Mouse (Mus musculus) kidney, adult 2 months (tissue): ENCODE data around the gene Arpc2. TPM values are rescaled to one million over a fixed set of nuclear protein-coding genes. Genes with fewer than 3 reads are reported as not detected.

Experiments
- DNase-seq: peaks from one replicate; pipeline ENCODE4 v3.0.0; 2021
- H3K27ac ChIP-seq: fragments of 200-500 bp; 2 replicates; pipeline ENCODE4 v1.5.1; 2012; ENCODE audit warnings: low read depth, low read length, control low read depth, inconsistent platforms; ENCODE audit not compliant: insufficient read depth
- H3K27me3 ChIP-seq: fragments of 200-500 bp; replicated peaks from 2 replicates; pipeline ENCODE4 v1.6.1; 2012; ENCODE audit warnings: mild to moderate bottlenecking, moderate library complexity, low read length, inconsistent platforms; ENCODE audit not compliant: control insufficient read depth, insufficient read depth
- H3K36me3 ChIP-seq: fragments of 200-500 bp; 2 replicates; pipeline ENCODE4 v1.6.1; 2012; ENCODE audit warnings: mild to moderate bottlenecking, moderate library complexity, low read length, inconsistent platforms; ENCODE audit not compliant: control insufficient read depth, insufficient read depth
- H3K4me1 ChIP-seq: fragments of 200-500 bp; 2 replicates; pipeline ENCODE4 v1.6.1; 2011; ENCODE audit warnings: low read length; ENCODE audit not compliant: control insufficient read depth, insufficient read depth
- H3K4me3 ChIP-seq: fragments of 200-500 bp; 2 replicates; pipeline ENCODE4 v1.5.1; 2011; ENCODE audit warnings: mild to moderate bottlenecking, low read depth, low read length, control low read depth; ENCODE audit not compliant: insufficient read depth
- CTCF ChIP-seq: fragments of 200-500 bp; conservative IDR thresholded peaks from 2 replicates; pipeline ENCODE4 v1.5.1; 2011; ENCODE audit warnings: low read depth, mild to moderate bottlenecking, control low read depth, low read length, moderate library complexity, mixed read lengths; ENCODE audit not compliant: insufficient read depth, insufficient read length
- POLR2A ChIP-seq: fragments of 200-500 bp; IDR thresholded peaks from one replicate; pipeline ENCODE4 v1.6.1; 2011; ENCODE audit warnings: low read depth, low read length, control low read depth
- WGBS: fragments of 180-500 bp; shearing (Covaris S2); methylation state at CpG from one replicate; pipeline ENCODE4 v1.1.7; 2018; 5-methylcytosine and 5-hydroxymethylcytosine counted together
- polyA plus RNA-seq: library from polyadenylated mRNA; depleted of rRNA; stranded (reverse); fragments of >200 nt; gene quantifications from 2 replicates; pipeline ENCODE4 v1.2.3, GENCODE M21; 2012

Gene Arpc2
- polyA plus RNA-seq, 1 experiment: 124 TPM

DNA sequence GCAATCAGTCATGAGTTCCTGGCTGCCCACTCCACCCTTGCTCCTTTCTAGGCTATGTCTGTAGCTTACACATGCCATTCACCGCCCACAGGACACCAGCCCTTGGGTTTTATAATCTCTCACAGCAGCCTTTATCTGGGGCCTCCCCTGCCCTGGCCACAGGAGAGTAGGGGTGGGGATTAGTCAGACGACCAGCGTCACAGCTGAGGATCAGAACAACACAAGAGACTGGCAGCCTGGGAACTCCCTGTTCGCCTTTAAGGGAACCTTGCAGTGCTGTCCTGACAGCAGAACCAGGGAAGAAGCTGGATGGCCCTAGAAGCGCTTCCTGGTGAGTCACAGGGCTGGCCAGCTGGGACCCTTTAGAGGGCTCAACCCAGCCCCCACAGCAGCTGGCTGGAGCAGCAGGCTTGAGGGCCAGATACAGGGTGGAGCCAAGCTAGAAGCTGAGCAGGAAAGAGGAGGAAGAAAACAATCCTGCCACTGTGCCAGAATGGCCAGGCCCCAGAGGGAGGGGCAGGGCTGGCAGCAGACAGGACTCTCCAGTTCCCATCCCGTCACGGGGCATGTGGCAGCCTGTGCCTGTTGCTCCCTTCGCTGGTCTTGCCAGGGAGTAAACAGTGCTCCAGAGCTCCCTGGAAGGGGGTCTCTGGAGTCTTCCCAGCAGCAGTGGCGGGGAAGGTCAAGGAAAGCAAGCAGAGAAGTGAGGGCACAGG is 59.7 kb downstream of the Arpc2 start:
- no peaks in the 10 kb centered on the region for H3K36me3 ChIP-seq
- TF ChIP-seq POLR2A (no peak), CTCF (no peak)
- peaks cover 27% of the 10 kb centered on the region for H3K4me1 ChIP-seq
- DNase-seq: peak; percentile 94
- H3K27ac ChIP-seq: peak overlapping the region; percentile 94
- H3K4me3 ChIP-seq: peak overlapping the region; percentile 11
- H3K27me3 ChIP-seq: no peaks in the 10 kb centered on the region
- WGBS: 21% methylated on average over 9 of the region's 9 CpGs

DNA sequence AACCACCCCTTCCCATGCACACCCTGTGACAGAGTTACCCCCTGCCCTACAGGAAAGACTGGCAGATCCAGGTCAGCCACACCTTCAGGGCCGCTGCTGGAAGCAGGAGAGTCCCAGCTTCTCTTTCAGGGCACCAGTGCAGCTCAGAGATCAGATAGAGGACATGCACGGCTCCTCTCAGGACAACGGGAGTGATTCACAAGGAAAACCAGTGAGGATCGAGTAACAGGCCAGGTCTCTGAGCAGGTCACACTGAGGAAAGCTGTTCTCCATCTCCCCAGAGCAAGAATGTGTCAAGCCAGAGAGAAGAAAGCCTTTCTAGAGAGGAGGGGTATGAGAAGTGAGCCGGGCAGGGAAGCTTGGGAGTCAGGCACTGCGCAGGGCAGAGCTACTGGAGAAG is 60.6 kb downstream of the Arpc2 start:
- TF ChIP-seq CTCF (no peak), POLR2A (no peak)
- no peaks in the 10 kb centered on the region for H3K27me3 ChIP-seq
- H3K4me1 ChIP-seq: peaks cover 29% of the 10 kb centered on the region
- H3K27ac ChIP-seq: peak overlapping the region; percentile 94
- DNase-seq: peak; percentile 24
- 41% methylated on average over 6 of the region's 6 CpGs for WGBS
- H3K36me3 ChIP-seq: no peaks in the 10 kb centered on the region
- no peak overlapping the region for H3K4me3 ChIP-seq

GRCm38 (mm10) chr1:74297269-74297668 is 61.4 kb downstream of the Arpc2 start:
- 49% methylated on average over 3 of the region's 3 CpGs for WGBS
- Histone ChIP-seq H3K4me3 (no peak overlapping the region), H3K4me1 (peaks cover 31% of the 10 kb centered on the region)

GRCm38 (mm10) chr1:74298157-74298750 is 62.4 kb downstream of the Arpc2 start:
- peaks cover 33% of the 10 kb centered on the region for H3K4me1 ChIP-seq
- 73% methylated on average over 5 of the region's 5 CpGs for WGBS
- H3K4me3 ChIP-seq: no peak overlapping the region
- no peaks in the 10 kb centered on the region for H3K36me3 ChIP-seq
- no peak for DNase-seq
- no peaks in the 10 kb centered on the region for H3K27me3 ChIP-seq
- H3K27ac ChIP-seq: peak overlapping the region; percentile 39
- TF ChIP-seq CTCF: no peak
- TF ChIP-seq POLR2A: no peak

More at GRCm38 (mm10) chr1:74297269-74297668, 61.4 kb downstream of the Arpc2 start:
- Histone ChIP-seq H3K27ac (peak overlapping the region; percentile 94), H3K27me3 (no peaks in the 10 kb centered on the region), H3K36me3 (no peaks in the 10 kb centered on the region)
- TF ChIP-seq POLR2A (no peak), CTCF (no peak)
- peak; percentile 36 for DNase-seq

DNA sequence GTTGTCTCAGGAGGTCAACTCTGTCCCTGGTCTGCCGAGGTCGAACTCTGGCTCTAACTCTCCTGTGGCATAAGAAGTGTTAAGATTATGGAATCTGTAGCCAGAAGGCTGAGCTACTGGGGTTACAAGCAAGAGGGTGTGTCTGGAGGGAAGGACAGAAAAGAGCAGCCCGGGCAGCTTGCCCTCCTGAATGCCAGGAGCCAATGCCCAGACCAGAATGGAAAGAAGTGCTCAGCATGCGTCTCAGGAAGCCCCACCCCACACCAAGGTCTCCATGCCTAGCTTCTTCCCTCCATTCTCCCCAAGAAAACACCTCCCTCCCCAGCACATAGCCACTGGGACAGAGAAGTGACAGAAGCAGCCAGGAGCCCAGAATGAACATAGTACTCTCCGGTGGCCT is 63.1 kb downstream of the Arpc2 start:
- Histone ChIP-seq H3K36me3 (no peaks in the 10 kb centered on the region), H3K27ac (peak overlapping the region; percentile 47; the same call in 1 of the 2 replicates), H3K27me3 (no peaks in the 10 kb centered on the region), H3K4me1 (peaks cover 33% of the 10 kb centered on the region), H3K4me3 (no peak overlapping the region)
- WGBS: 34% methylated on average over 5 of the region's 5 CpGs
- no peak for DNase-seq
- TF ChIP-seq POLR2A: no peak
- TF ChIP-seq CTCF: no peak

DNA sequence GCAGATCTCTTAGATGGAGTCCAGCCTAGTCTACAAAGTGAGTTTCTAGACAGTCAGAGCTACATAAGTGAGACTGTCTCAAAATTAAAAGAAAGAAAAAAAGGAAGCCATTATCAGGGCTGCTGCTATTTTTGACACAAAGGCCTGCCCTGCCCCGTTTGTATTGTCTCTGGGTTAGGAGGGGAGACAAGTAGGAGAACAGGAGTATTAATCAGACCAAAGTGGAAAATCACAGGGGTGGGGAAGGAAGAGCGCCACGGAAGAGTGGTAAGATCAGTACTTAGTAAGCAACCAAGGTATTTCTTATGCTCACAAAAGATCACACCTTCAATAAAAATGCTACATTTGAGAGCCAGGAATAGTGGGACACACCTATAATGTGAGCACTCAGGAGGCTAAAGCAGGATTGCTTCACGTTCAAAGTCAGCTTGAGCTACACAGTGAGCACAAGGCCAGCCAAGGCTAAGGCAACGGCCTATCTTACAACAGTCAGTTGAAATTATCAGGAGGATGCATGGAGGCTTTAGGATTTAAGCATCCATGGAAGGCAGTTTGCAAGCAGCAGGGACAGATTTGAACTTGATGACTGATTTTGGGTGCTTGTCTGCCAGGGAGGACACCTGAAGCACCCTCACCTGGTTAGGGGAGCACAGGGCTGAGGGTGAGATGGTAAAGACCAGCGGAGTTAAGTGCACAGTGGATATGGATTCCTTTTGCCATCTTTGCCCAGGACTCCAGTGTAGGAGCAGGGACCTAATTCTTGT is 64.6 kb downstream of the Arpc2 start:
- Histone ChIP-seq H3K27ac (peak overlapping the region; percentile 74), H3K36me3 (no peaks in the 10 kb centered on the region), H3K4me3 (no peak overlapping the region), H3K27me3 (no peaks in the 10 kb centered on the region), H3K4me1 (peaks cover 27% of the 10 kb centered on the region)
- WGBS: 73% methylated on average over 6 of the region's 6 CpGs
- peak; percentile 60 for DNase-seq
- no peak for TF ChIP-seq CTCF
- no peak for TF ChIP-seq POLR2A

DNA sequence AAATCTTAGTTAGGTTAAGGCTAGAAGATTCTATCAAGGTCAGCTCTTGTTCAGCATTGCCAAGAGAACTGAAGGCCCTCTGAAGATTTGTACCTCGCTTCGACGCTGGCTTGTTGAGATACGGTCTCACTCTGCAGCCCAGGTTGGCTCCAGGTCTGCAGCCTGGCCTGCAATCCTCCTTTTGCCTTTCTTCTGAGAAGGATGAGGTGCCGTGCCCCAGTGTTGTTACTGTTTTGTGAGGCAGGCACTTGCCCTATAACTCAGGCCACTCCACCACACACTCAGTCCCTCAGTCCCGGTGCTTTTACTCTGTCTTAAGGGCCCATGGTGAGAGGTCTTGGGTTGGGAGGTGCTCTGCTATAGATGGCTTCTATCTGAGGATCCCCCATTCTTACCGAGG is 66.3 kb downstream of the Arpc2 start:
- TF ChIP-seq POLR2A (no peak), CTCF (no peak)
- Histone ChIP-seq H3K4me3 (0 out of 2 replicates have a peak overlapping the region, but pooled peaks have one; percentile 6), H3K36me3 (no peaks in the 10 kb centered on the region), H3K27ac (0 out of 2 replicates have a peak overlapping the region, but pooled peaks have one; percentile 1), H3K4me1 (peaks cover 17% of the 10 kb centered on the region), H3K27me3 (no peaks in the 10 kb centered on the region)
- 74% methylated on average over 7 of the region's 7 CpGs for WGBS
- no peak for DNase-seq
